Mouse (Mus musculus) yolk sac, embryonic 10.5 days (tissue): ENCODE data around the gene Hrh3.

ENCODE experiments used
- DNase-seq: peaks from one replicate; pipeline ENCODE4 v3.0.0-alpha.2; 2017; ENCODE audit warnings: low spot score

Hrh3 gene

DNA sequence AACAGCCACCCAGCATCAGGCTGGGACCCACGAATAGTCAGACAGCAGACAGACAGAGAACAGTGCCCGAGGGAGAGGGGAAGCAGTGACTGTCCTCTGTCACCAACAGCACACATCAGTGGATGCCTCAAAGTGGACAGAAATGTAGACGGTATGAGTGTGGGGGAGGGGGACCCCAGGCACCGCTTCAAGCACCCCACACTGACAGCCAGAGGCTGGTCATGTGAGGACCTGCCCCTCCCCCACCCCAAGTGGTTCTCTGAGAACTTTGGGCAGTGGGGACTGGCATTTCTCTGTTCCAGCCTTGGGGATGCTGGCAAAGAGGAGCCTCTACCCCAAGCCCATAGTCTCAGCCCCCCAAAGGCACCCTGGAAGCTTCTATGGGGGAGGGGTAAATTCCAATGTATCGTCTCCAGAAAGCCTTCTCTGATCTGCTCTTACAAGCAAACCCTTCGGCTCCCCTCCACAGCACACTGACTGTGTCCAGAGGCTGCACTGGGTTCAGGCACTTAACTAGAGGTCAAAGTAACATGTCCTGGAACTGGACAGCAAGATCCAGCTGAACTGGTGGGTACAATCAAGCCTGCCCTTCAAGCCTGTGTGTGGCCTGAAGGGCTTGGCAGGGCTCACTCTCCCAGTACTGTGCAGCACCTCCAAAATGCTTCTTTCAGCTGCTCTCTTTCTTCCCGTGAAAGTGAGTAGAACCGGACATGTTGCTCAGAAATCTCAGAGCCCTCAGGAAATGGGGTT is 1.3 kb upstream of the Hrh3 start:
- DNase-seq, result no peak

GRCm38 (mm10) chr2:180104659-180105377 is 530 bp upstream of the Hrh3 start:
- DNase-seq, result no peak

- no peak for DNase-seq
Measured at GRCm38 (mm10) chr2:180103151-180103977, 924 bp downstream of the Hrh3 start.

DNA sequence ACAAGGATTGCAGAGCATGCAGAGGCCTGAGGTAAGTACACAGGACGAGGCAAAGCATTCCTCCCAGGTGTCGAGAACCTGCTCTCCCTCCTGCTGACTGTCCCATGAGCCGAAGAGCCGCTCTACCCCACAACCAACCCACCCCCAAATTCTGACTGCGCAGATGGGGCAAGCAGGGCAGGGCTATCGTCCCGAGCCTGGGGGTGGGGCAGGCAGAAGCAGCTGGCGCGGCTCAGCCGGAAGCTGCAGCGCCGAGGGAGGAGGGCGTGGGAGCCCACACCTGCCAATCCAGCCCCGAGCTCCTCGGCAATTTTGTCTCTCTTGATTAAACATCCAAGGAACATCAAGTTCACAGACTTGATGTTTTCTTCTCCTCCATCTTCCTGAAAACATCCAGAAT is 4.8 kb downstream of the Hrh3 start:
- no peak for DNase-seq

- DNase-seq, result no peak
Measured at GRCm38 (mm10) chr2:180098167-180098566, 6.1 kb downstream of the Hrh3 start.

GRCm38 (mm10) chr2:180097585-180097984 is 6.7 kb downstream of the Hrh3 start:
- no peak for DNase-seq

DNA sequence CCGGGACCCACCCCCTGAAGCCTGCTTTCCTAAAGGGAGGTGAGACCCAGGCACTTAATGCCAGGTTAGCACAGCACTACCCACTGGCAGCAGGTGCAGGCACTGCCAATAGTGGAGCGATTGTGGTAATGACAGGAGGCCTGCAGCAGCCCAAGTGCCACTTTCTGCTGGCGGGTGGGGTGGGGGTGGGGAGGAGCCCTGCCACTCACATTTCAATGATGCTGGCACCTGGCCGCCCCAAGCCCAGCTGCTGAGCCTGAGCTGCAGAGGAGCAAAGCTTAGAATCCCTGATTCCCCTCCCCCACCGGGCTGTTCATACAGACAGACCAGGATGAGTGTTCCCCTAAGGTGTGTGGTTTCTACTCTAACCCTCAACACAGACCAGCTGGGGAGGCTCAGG is 8.6 kb downstream of the Hrh3 start:
- no peak for DNase-seq

GRCm38 (mm10) chr2:180090285-180090684 is 14.0 kb downstream of the Hrh3 start:
- no peak for DNase-seq

- DNase-seq, result no peak
Measured at GRCm38 (mm10) chr2:180087472-180087871, 16.8 kb downstream of the Hrh3 start.

DNA sequence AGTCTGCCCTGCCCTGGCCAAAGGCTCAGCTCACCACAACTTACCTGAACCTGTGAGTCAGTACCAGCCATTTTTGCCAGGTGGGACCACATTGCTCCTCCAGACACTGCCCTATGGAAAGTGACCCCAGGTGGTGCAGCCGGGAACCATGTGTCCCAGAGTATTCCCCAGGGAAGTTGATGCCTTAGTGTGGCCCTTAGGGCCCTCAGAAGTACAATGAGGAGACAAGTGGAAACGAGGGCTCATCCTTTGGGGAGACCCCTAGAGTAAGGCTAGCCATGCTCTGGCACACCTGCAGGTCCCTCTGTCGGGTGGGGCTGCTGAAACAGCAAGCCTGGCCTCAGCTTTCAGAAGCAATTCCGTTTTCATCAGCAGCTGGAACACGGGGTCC is 17.7 kb downstream of the Hrh3 start:
- no peak for DNase-seq

GRCm38 (mm10) chr2:180085926-180086636 is 18.2 kb downstream of the Hrh3 start:
- no peak for DNase-seq

DNA sequence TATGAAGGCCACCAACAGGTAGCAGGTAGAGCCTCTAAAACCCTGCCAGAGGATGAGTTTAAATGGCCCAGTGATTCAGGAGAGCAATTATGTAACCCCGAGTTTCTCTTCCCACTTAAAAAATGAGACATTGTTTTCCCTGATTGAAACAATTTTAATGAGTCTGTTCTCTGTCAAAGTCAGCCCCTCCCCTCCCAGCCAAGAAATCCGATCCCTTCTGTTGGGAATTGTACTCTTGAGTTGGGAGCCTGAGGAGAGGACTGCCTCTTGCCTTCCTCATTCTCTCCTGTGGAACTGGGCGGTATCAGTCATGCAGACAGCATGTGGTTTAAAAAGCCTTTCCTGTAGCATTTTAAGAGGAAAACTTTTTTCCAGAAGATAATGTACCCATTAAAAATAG is 19.7 kb downstream of the Hrh3 start:
- no peak for DNase-seq

DNA sequence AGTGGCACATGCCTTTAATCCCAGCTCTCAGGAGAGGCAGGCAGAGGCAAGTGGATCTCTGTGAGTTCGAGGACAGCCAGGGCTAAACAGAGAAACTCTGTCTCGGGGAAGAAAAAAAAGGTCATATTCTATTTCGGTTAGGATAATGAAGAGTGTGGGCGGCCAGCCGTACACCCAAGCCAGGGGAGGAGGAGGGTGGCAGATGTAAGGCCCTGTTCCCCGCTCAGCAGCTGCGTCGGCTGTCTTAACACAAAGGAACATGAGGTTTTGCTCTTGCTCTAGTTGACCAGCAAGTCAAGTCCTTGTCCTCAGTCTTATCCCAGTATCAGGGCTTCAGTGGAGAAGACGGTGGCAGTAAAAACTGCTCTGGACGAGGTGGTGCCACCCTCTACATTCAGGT is 21.2 kb downstream of the Hrh3 start:
- DNase-seq, result no peak

- DNase-seq, result no peak
Measured at GRCm38 (mm10) chr2:180080680-180081079, 23.6 kb downstream of the Hrh3 start.

GRCm38 (mm10) chr2:180077622-180078021 is 26.7 kb downstream of the Hrh3 start:
- DNase-seq, result no peak

DNA sequence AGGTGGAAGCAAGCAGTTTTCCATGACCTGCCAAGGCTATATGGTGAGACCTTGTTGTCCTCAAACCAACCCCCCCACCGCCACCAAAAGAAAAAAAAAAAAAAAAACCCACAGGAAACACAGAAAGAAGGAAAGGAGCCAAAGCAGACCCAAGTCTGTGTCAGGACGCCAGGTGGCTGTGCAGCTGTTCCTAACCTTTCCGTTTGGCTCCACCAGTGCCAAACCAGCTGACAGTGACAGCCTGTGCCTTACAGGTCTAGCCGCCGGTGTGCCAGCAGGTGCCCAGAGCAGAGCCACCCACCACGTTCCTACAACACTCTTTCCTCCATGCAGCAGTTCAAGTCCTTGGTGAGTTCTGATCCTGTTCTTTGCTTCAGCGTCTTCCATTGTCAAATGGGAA is 31.4 kb downstream of the Hrh3 start:
- DNase-seq, result no peak

DNA sequence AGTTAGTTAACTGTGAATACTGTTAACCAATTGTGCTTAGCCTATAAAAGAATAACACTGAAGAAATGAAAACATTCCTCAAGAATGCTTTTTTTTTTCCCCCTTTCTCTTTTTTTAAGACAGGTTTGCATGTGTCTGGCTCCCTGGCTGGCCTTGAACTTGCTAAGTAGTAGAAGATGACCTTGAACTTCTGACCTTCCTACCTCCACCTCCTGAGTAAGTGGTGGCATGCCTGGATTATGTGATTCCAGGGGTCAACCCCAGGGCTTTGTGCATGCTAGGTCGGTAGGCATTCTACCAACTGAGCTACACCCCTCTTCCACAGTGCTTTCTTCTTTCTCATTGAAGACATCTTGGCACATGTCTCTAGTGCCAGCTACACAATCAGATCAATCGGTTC is 32.6 kb downstream of the Hrh3 start:
- DNase-seq, result no peak

GRCm38 (mm10) chr2:180070481-180071453 is 33.5 kb downstream of the Hrh3 start, which contains the start of gene Mtg2:
Gene Mtg2 (plus strand): TSS chr2:180070588.
- DNase-seq, result peak; percentile 93

DNA sequence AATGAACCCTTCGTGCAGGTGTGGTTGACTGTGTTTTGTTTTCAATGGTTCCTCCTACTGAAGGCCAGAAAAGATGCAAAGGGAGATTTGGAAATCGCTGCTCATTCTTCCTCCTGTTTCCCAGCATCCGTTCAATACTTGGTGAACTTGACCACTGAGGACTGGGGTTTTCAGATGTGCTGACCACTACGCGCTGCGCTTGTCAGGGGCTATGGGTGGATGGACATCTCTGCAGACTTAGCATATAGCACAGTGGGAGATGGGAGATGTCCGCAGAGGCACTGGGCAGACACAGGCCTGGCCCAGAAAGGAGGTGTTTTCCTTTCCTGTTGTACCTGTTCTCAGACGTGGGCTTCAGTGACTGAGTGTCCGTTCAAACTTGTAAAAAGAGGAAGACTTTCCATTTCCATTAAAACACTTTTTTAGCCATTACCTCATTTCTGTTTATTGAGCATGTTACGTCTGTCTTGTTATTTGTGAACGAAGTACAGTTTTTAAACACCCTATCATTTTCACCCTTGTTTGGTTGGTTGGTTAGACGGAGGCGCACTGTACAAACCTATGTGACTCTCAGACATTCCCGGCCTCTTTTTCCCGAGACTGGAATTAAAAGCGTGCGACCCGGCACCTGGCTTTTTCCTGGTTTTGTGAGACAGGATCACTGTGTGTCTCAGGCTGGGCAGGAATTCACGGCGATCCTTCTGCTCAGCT is 34.4 kb downstream of the Hrh3 start:
- no peak for DNase-seq
